Mouse (Mus musculus) kidney, embryonic 16.5 days (tissue): ENCODE results near the gene Ntmt1. TPM values are rescaled to one million over a fixed set of nuclear protein-coding genes. Genes with fewer than 3 reads are reported as not detected.

Experiments
- ATAC-seq: fragments of 200-750 bp; cut with Nextera tagmentation; 2 replicates; pipeline ENCODE4 v1.8.0; 2017; ENCODE audit warnings: moderate TSS enrichment; ENCODE audit not compliant: low FRiP score, low TSS enrichment
- H3K27ac ChIP-seq: fragments of 300-500 bp; sonication (generic); 2 replicates; pipeline ENCODE4 v1.5.1; 2014; ENCODE audit warnings: low read length
- H3K27me3 ChIP-seq: fragments of 300-500 bp; sonication (generic); 2 replicates; pipeline ENCODE4 v1.6.1; 2014; ENCODE audit warnings: low read length, control low read depth, mixed read lengths; ENCODE audit not compliant: insufficient read depth
- H3K36me3 ChIP-seq: fragments of 300-500 bp; sonication (generic); 2 replicates; pipeline ENCODE4 v1.6.1; 2014; ENCODE audit warnings: low read length, control low read depth, mixed read lengths; ENCODE audit not compliant: insufficient read depth
- H3K4me1 ChIP-seq: fragments of 300-500 bp; sonication (generic); 2 replicates; pipeline ENCODE4 v1.6.1; 2014; ENCODE audit warnings: low read length, control low read depth, mixed read lengths; ENCODE audit not compliant: insufficient read depth
- H3K4me2 ChIP-seq: fragments of 300-500 bp; sonication (generic); replicated peaks from 2 replicates; pipeline ENCODE4 v1.6.1; 2014; ENCODE audit warnings: low read depth, low read length
- H3K4me3 ChIP-seq: fragments of 300-500 bp; sonication (generic); 2 replicates; pipeline ENCODE4 v1.5.1; 2014; ENCODE audit warnings: mild to moderate bottlenecking, low read length
- H3K9ac ChIP-seq: fragments of 300-500 bp; sonication (generic); replicated peaks from 2 replicates; pipeline ENCODE4 v1.6.1; 2014; ENCODE audit warnings: low read length
- H3K9me3 ChIP-seq: fragments of 300-500 bp; sonication (generic); 2 replicates; pipeline ENCODE4 v1.6.1; 2016; ENCODE audit warnings: low read length, control low read depth
- WGBS: fragments of 180-500 bp; shearing (Covaris S2); extraction: QIAGEN DNeasy Blood & Tissue Kit; methylation state at CpG from one replicate; pipeline ENCODE4 v1.1.7; 2014; 5-methylcytosine and 5-hydroxymethylcytosine counted together
- polyA plus RNA-seq: library from polyadenylated mRNA; unstranded; fragments of >200 nt; fragmentation: Nextera tagmentation; extraction: Ambion mirVana; gene quantifications from 2 replicates; pipeline ENCODE4 v1.2.1, GENCODE M21; 2015

Gene Ntmt1
- polyA plus RNA-seq, 1 experiment from 2014 or later = 94.9 TPM

DNA sequence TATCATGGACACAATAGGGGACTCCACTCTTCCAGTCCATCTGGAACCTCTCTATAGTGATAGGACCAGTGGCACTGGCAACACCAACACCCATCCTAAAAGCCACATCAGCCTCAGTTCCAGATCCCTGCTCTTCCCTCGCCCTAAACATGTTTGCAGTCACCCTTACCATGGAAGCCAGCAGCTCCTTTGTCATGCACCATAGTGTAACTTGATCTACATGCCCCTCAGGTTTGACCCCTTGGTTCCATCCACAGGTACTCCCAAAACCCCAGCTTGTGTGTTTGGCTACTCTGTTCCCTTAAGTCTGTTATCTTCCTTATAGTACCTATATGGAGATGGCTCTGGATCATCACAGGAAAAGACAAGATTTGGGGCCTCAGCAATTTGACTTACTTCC is 8.8 kb downstream of the Ntmt1 start:
- Histone ChIP-seq H3K4me3 (no peak overlapping the region), H3K27ac (no peak overlapping the region), H3K4me1 (peaks cover 7% of the 10 kb centered on the region; the same call in 1 of the 2 replicates), H3K36me3 (peaks cover 57% of the 10 kb centered on the region), H3K4me2 (no peak overlapping the region), H3K27me3 (no peaks in the 10 kb centered on the region), H3K9me3 (no peaks in the 10 kb centered on the region; the same call in 1 of the 2 replicates), H3K9ac (no peak overlapping the region)
- no peak for ATAC-seq
- 95% methylated on average over 1 of the region's 1 CpGs for WGBS

DNA sequence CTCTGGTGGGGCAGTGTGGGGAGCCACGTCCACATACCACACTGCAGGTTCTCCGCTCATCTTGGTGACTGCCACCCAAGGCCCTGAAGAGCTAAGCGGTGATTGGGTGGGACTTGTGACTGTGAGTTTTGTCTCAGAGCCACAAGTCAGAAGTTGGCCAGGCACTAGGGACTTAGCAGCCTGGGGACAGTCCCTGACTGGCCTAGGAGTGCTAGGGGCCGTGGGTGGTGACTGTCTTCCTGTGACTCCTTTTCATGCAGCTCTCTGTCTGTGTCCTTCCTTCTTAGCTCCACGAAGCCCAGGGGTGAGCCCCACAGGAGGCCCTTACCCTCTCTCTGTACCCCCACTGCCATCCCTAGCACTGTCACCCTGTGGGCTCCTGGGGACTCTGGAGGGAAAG is 12.2 kb downstream of the Ntmt1 start:
- H3K4me2 ChIP-seq = no peak overlapping the region
- WGBS = 92% methylated on average over 5 of the region's 5 CpGs
- ATAC-seq = no peak
- no peaks in the 10 kb centered on the region for H3K27me3 ChIP-seq
- no peaks in the 10 kb centered on the region; the same call in 1 of the 2 replicates for H3K9me3 ChIP-seq
- H3K4me3 ChIP-seq = no peak overlapping the region
- no peak overlapping the region for H3K9ac ChIP-seq
- peaks cover 71% of the 10 kb centered on the region for H3K36me3 ChIP-seq
- no peak overlapping the region for H3K27ac ChIP-seq
- peaks cover 14% of the 10 kb centered on the region; the same call in 1 of the 2 replicates for H3K4me1 ChIP-seq

DNA sequence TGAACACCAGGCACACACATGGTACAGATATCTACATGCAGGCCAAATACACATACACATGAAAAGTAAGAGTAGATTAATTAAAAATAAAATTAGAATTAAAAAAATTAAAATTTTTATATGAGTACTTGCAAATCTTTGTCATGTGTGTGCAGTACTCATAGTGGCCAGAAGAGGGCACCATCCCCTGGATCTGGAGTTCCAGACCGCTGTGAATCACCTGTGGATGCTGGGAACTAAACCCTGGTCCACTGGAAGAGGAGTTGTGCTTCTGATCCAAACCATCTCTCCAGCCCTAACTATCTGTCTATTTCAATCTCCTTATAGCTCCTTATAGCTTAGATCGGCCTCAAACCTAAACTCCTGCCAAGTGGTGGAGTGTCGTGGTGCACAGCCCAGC is 13.4 kb downstream of the Ntmt1 start:
- ATAC-seq = no peak
- 92% methylated on average over 3 of the region's 3 CpGs for WGBS

DNA sequence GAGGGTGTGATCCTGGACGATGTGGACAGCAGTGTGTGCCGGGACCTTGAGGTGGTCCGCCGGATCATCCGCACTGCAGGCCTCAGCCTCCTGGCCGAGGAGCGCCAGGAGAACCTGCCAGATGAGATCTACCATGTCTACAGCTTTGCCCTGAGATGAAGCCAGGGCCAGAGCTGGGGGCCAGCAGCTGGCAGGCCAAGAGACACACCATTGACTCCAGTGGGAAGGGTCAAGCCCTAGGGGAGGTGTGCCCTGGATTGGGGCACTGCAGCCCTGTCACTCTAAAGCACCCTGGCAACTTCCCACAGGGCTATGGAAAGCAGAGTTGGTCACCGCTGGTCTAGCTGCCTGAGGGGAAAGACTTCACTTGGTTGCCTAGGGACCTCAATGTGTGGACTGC is 14.8 kb downstream of the Ntmt1 start:
- no peak overlapping the region for H3K27ac ChIP-seq
- no peak overlapping the region for H3K9ac ChIP-seq
- H3K4me2 ChIP-seq = no peak overlapping the region
- H3K4me3 ChIP-seq = no peak overlapping the region
- H3K9me3 ChIP-seq = no peaks in the 10 kb centered on the region; the same call in 1 of the 2 replicates
- 92% methylated on average over 8 of the region's 8 CpGs for WGBS
- no peak for ATAC-seq
- peaks cover 24% of the 10 kb centered on the region for H3K4me1 ChIP-seq
- no peaks in the 10 kb centered on the region for H3K27me3 ChIP-seq
- peaks cover 62% of the 10 kb centered on the region for H3K36me3 ChIP-seq

More for the DNA sequence above, 13.4 kb downstream of the Ntmt1 start:
- Histone ChIP-seq H3K4me2 (no peak overlapping the region), H3K9ac (no peak overlapping the region), H3K4me3 (no peak overlapping the region), H3K4me1 (peaks cover 14% of the 10 kb centered on the region; the same call in 1 of the 2 replicates), H3K36me3 (peaks cover 68% of the 10 kb centered on the region), H3K27me3 (no peaks in the 10 kb centered on the region), H3K9me3 (no peaks in the 10 kb centered on the region; the same call in 1 of the 2 replicates), H3K27ac (no peak overlapping the region)

DNA sequence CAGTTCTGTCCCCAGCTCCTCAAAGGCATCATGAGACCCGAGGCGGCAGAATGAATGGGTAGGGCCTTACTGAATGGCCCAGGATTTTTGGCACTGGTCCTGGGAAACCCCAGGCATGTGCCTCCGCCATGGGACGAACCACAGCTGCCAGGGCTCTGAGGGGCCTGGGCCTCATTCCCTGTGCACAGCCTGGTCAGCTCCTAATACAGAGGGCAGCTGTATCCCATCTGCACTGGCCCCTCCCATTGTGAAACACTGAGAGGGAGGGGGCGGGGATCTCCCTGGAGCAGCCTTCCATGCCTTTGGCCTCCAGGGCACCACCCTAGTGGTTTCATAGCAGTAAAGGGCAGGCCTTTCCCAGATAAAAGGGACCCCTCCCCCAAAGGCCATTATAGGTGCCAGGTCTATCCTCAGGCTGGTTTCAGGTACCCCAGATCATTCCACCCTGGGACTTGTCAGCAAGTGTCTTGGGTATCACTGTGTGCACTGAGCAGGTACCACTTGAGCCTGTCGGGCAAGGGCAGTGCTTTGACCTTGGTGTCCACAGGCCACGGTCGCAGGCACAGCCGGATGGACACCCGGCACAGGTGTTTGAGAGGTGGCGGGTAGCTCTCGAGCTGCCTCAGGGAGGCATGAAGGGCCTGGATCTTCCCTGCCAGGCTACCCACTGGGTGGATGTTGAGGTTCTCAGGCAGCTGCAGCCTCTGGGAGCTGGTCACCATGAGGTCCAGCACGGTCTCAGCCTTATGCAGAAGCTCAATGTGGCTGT is 15.9 kb downstream of the Ntmt1 start:
- H3K36me3 ChIP-seq = peaks cover 62% of the 10 kb centered on the region
- no peak overlapping the region for H3K9ac ChIP-seq
- no peaks in the 10 kb centered on the region; the same call in 1 of the 2 replicates for H3K9me3 ChIP-seq
- no peak overlapping the region for H3K4me2 ChIP-seq
- H3K27me3 ChIP-seq = no peaks in the 10 kb centered on the region
- peak; percentile 79 for ATAC-seq
- peaks cover 22% of the 10 kb centered on the region for H3K4me1 ChIP-seq
- no peak overlapping the region for H3K27ac ChIP-seq
- H3K4me3 ChIP-seq = no peak overlapping the region
- 59% methylated on average over 13 of the region's 13 CpGs for WGBS

DNA sequence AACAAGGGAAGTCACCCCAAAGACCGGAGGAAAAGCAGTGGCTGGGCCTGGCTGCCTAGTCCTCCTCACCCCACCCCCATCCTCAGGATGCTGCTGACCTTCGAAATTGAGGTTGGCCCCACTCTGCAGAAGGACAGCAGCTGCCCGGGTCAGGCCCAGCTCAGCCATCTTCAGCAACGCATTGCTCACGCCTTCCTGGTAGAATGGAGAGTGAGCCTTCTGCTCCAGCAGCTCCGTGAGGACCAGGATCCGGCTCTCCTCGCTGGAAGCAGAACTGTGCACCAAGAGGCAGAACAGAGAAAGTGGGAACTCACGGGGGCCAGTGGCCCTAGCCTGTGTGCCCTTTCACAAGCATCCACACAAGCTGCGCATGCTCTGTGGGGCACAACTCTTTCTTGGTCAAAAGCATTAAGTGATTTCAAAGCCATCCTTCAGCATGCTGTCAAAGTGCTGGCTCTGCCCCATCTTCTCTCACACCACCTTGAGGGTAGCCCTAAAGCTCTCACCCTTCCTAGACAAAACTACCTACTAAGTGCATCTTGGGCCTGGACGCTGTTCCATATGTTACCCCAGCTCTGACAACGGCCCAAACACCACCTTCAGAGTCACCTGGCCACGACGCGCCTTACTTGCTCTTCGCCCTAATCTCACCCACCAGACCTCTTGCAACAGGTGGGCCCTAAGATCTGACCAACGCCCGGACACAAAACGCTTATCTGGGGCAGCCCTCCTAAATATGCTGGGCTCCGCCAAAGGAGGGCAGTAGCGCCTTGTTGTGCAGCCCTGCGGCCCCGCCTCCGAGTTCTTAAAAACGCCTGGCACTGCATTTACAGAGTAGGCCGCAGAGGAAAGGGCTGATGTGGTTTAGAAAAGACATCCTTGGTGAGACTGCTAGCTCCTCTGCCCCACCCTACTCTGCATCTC is 19.5 kb downstream of the Ntmt1 start:
- Histone ChIP-seq H3K9ac (peak overlapping the region; percentile 91), H3K4me1 (peaks cover 22% of the 10 kb centered on the region), H3K27ac (peak overlapping the region; percentile 63), H3K4me2 (peak overlapping the region; percentile 85), H3K4me3 (peak overlapping the region; percentile 97), H3K36me3 (peaks cover 37% of the 10 kb centered on the region), H3K9me3 (no peaks in the 10 kb centered on the region), H3K27me3 (no peaks in the 10 kb centered on the region)
- 0 out of 2 replicates have a peak, but pooled peaks have one; percentile 7 for ATAC-seq
- 31% methylated on average over 26 of the region's 26 CpGs for WGBS

DNA sequence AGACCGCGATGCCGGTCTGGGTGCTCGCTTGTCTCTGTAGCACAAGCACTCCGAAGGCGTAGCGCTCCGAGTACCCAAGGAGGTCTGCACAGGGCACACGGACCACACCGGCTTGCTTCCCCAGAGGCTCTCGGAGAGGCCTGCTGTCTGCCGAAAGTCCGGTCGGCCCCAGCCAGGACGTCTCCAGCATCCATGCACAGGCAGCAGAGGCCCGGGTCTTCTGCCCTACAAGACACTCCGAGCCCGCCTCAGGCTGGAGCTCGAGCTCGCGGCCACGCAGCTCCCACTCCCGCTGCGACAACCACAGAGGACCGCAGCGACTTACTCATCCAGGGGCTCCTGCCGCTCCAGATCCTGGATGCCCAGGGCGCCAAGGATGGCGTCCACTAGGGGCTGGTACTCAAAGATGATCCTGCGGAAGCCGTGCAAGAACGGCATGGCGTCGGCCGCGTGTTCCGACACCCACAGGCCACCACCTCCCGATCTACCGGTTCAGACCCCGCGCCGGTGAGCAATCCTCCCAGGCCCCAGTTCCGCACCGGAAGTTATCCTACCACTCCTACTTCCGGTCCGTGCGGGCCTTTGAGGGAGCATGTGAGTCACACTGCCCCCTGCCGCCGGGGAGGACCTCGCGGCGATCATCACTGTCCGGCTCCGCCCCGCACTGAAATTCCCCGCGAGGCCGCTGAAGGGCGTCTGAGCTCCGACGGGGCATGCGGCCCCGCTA is 20.3 kb downstream of the Ntmt1 start:
- peak overlapping the region; percentile 63 for H3K27ac ChIP-seq
- H3K36me3 ChIP-seq = peaks cover 29% of the 10 kb centered on the region
- H3K27me3 ChIP-seq = no peaks in the 10 kb centered on the region
- H3K4me1 ChIP-seq = peaks cover 21% of the 10 kb centered on the region
- under 1% methylated on average over 63 of the region's 63 CpGs for WGBS
- ATAC-seq = peak; percentile 79
- no peaks in the 10 kb centered on the region for H3K9me3 ChIP-seq
- H3K4me3 ChIP-seq = peak overlapping the region; percentile 97
- H3K4me2 ChIP-seq = peak overlapping the region; percentile 85
- peak overlapping the region; percentile 91 for H3K9ac ChIP-seq

DNA sequence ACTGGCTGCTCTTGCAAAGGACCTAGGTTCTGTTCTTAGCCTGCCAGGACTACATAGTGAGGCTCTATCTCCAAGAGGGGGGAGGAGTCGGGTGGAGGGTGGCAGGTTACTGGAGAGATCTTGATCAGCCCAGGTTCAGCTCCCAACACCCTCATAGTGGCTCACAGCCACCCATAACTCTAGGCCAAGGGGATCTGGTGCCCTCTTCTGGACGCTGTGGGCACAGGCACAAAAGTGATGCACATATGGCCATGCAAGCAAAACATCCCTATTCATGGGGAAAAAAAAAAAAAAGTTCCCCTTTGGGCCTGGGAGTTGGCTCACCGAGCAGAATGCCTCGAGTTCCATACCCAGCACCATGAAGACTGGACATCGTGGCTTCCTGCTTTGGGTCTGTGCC is 21.7 kb downstream of the Ntmt1 start:
- 41% methylated on average over 5 of the region's 5 CpGs for WGBS
- no peak overlapping the region for H3K9ac ChIP-seq

DNA sequence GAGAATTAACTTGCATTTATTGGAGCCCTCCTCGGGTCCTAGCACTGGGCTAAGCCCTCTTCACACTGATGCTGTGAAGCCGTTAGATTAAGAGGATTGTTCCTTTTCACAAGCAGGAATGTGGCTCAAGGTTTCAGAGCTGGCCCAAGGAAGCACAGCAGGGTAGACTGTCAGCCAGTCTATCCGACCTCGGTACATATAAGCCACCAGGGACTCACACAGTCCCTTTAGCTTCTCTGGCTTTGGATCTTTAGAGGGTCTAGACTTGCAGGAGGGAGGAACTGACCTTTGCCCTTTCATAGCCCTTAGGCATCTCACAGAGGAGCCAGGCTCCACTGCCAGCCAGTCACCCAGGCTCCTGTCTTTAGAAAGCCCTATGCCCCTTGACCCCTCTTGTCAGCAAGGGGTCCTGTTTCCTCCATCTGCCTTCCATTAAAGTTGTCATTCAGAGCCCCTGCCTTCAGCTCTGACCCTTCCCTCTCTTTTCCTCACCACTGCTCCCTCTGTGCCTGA is 22.7 kb downstream of the Ntmt1 start, which contains the start of gene Asb6:
Asb6 (minus strand) TSS at position 51 of the 513 bp plus-strand sequence.
- Histone ChIP-seq H3K36me3 (peaks cover 5% of the 10 kb centered on the region), H3K4me1 (peaks cover 22% of the 10 kb centered on the region), H3K27me3 (no peaks in the 10 kb centered on the region), H3K27ac (no peak within 1 kb of the TSS), H3K9me3 (no peaks in the 10 kb centered on the region), H3K9ac (no peak within 1 kb of the TSS), H3K4me2 (no peak within 1 kb of the TSS), H3K4me3 (no peak within 1 kb of the TSS)
- WGBS = 18% methylated on average over 4 of the region's 4 CpGs
- ATAC-seq = no peak

More for the DNA sequence above, 21.7 kb downstream of the Ntmt1 start:
- H3K4me1 ChIP-seq = peaks cover 15% of the 10 kb centered on the region
- H3K36me3 ChIP-seq = peaks cover 15% of the 10 kb centered on the region
- no peak overlapping the region for H3K4me3 ChIP-seq
- no peak overlapping the region for H3K27ac ChIP-seq
- no peak for ATAC-seq
- H3K4me2 ChIP-seq = no peak overlapping the region
- no peaks in the 10 kb centered on the region for H3K27me3 ChIP-seq
- no peaks in the 10 kb centered on the region for H3K9me3 ChIP-seq
